Mouse (Mus musculus) spleen, adult 2 months (tissue): ENCODE results near the gene Mapk10.

Source experiments
- CTCF ChIP-seq: fragments of 200-500 bp; IDR thresholded peaks from 2 replicates; pipeline ENCODE4 v1.5.1; 2011; ENCODE audit warnings: mild to moderate bottlenecking, inconsistent platforms; ENCODE audit not compliant: insufficient read depth, insufficient read length, insufficient replicate concordance; ENCODE audit errors: extremely low read depth
- POLR2A ChIP-seq: fragments of 200-500 bp; IDR thresholded peaks from 2 replicates; pipeline ENCODE4 v1.6.1; 2011; ENCODE audit warnings: low read depth, low read length, inconsistent platforms

DNA sequence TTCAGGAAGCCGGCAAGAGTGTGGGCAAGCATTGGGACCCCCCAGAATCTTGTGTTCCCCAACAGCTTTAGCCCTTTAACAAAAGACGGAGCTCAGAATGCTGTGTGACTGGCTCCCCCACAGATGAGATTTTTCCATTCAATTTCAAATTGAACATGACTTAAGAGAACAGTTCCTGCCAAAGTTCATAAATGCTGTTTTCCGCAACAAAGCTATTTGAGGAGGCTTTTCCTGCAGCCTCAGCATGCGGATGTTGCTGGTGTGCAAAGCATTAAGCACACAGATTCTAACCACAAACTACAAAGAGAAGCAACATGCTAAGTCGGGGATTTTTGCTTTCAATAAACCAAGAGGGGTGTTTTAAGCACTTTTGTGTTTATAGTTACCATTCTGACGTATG is 281.0 kb downstream of the Mapk10 start:
- TF ChIP-seq CTCF (no peak), POLR2A (no peak)
